Mouse (Mus musculus): ENCODE measurements around the gene Filip1l.

- no peak for TF ChIP-seq CTCF (conservative IDR thresholded peaks at IDR 0.05; ENCODE audit: insufficient read depth, insufficient read length, low read depth, low read length)
- no peak for TF ChIP-seq POLR2A (IDR thresholded peaks at IDR 0.05; ENCODE audit: low read depth, low read length)
Observed at GRCm38 (mm10) chr16:57419881-57420280, 67.0 kb downstream of the Filip1l start.

Measured in kidney, adult 2 months (tissue).